Mouse (Mus musculus): Measurements from ENCODE around the gene Cacng8.
"Not testable (repeated sequence)": the region's sequence is repeated elsewhere in the genome, so short reads cannot be mapped to it uniquely, and the experiment has no call there.

The Cacng8 gene

DNA sequence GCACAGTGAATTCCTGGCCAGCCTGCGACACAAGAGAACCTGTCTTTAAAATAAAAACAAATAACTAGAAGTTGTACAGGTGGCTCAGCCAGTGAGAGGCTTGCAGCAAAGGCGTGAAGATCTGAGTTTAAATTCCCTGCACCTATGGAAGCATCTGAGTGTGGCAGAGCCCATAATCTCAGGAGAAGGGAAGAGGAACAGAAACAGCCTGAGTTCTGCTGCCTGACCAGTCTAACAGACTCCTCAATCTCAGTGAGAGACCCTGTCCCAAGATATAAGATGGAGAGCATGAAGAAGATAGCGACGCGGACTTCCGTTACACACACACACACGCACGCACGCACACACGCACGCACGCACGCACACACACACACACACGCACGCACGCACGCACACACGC is 2.7 kb upstream of the Cacng8 start:
- DNase-seq (ENCODE audit: low spot score in 2 of 2), result no peak

DNA sequence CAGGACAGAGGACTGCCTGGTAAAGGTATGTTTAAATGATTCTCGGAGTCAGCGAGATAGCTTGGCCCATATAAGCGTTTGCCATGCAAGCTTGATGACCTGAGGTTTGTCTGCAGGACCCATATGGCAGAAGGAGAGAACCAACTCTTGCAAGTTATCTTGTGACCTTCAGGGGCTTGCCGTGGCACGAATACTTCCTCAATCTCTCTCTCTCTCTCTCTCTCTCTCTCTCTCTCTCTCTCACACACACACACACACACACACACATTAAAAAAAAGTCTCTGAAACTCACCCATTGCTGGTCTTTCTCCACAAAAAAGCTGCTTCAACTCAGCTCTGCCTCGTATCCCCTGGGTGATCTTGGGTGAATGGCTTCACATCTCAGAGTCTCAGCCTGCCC is 1.6 kb upstream of the Cacng8 start:
- no peak for DNase-seq (ENCODE audit: low spot score in 2 of 2)

DNA sequence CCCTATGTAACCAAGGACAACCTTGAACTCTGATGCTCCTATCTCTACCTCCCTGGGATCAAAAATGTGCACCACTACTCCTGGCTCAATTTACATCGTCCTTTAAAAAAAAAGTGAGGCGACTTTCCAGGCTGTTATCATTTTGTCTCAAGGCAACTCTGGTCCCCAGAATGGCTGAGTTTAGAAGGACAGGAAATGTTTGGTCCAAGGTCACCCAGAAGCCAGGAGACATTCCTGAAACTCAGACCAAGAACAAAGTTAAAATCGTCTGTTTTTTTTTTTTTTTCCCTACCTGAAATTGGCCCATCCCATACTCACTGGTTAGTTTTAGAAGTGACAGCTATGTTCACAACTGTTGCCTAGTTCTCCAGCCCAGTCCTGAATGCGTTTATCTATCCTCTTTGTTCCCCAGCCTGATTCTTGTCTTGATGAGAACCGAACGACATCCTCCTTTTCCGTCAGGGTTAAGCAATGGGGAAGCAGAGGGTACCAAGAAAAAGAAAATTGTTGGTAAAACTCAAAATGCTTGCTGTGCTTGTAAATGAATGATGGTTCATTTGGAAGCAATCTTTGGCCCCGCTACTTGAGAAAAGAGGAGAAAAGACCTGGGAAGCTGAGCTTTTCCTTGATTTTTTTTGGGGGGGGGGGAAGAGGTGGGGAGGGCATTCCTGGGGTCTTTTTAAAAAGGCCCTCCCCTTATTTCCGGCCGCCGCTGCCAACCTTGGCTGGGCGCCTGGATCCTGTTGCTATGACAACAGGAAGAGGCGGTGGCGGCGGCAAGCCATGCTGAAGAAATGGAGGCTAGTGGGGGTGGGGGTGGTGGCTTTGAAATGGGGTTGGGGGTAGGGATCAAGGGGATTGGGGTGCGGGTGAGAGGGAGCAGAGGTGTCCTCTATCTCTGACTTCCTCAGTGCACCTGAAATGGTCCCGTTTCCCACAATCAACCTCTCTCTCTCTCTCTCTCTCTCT is 755 bp upstream of the Cacng8 start:
- DNase-seq (ENCODE audit: low spot score in 2 of 2), result peak; percentile 85 to 86

DNA sequence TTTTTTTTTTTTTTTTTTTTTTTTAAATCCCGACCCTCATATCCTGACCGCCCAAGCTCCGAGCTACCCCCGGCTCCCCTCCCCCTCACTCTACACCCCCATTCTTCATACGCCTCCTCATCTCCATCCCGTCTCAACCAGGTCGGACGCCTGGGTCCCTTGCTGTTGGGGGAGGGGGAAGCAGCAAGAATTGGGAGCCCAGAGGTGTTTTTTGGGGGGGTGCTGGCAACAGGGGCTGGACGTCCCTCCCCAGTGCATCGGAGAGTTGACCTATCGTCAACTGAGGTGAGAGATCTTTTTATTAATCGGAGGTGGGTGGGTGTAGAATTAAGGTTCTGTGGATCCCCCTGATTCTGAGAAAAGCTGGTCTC is 583 bp downstream of the Cacng8 start:
- no peak for DNase-seq (ENCODE audit: low spot score in 2 of 2)

- DNase-seq (ENCODE audit: low spot score in 2 of 2), result no peak
Observed at GRCm38 (mm10) chr7:3391809-3392208, 1.3 kb downstream of the Cacng8 start.

DNA sequence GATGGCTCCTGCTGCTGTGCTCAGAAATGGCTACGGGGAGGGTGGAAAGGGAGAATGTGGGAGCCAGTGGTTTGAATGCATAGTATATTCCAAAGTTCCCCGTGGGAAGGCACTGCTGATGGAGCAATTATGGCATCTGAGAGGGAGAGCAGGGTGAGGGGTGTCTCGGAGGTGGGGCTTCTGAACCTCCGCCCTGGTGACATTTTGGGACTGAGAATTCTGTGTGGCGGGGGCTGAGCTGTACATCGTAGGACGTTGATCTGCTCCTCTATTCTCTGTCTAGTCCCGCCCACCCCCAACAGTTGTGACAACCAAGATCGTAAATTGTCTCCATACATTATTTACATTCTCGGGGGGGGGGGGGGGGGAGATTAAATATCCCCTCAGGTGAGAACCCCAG is 6.9 kb downstream of the Cacng8 start:
- no peak for DNase-seq (ENCODE audit: low spot score in 2 of 2)

DNA sequence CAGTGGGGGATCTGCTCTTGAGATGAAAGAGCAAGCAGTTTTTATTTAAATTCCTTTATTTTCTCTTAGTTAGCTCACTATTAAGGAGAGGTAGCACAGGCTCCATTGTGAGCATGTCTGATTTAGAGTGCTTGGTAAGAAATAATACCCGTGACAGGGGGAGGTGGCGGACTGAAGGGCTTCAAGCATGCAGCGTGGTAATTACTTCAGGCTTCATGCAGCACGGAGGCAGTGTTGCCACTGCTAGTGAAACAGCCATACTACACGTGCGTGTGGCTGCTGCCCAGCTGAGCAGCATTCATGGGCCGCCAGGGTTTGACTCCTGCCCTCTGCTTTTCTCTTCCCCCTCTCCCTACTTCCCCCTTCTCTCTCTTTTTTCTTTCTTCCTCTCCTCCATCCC is 7.3 kb downstream of the Cacng8 start:
- no peak for DNase-seq (ENCODE audit: low spot score in 2 of 2)

- DNase-seq (ENCODE audit: low spot score in 2 of 2), result not testable (repeated sequence)
Observed at GRCm38 (mm10) chr7:3398363-3398762, 7.9 kb downstream of the Cacng8 start.

GRCm38 (mm10) chr7:3399937-3400336 is 9.5 kb downstream of the Cacng8 start:
- DNase-seq (ENCODE audit: low spot score in 2 of 2), result no peak

- no peak for DNase-seq (ENCODE audit: low spot score in 2 of 2)
Observed at GRCm38 (mm10) chr7:3409729-3410520, 19.4 kb downstream of the Cacng8 start.

GRCm38 (mm10) chr7:3411160-3411941 is 20.9 kb downstream of the Cacng8 start:
- DNase-seq (ENCODE audit: low spot score in 2 of 2), result no peak

- no peak for DNase-seq (ENCODE audit: low spot score in 2 of 2)
Observed at GRCm38 (mm10) chr7:3412036-3412435, 21.6 kb downstream of the Cacng8 start.

GRCm38 (mm10) chr7:3414888-3415287 is 24.4 kb downstream of the Cacng8 start:
- DNase-seq (ENCODE audit: low spot score in 2 of 2), result no peak

- no peak for DNase-seq (ENCODE audit: low spot score in 2 of 2)
Observed at GRCm38 (mm10) chr7:3415378-3415777, 24.9 kb downstream of the Cacng8 start.

DNA sequence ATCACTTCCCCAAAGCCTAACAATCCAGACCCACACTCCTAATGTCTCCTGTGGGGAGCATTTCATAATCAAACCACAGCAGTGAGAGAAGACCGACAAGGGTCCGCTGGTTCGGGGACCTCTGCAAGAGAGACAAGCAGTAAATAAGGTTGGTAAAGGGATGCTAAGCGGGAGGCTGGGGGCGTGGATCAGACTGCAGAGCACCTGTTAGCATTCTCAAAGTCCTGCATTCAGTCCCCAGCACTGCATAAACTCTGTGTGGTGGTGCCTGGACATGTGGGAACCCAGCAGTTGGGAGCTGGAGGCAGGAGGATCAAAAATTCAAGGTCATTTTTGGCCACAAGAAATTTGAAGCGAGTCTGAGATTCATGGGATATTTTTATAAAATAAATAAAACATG is 29.5 kb downstream of the Cacng8 start:
- no peak for DNase-seq (ENCODE audit: low spot score in 2 of 2)

DNA sequence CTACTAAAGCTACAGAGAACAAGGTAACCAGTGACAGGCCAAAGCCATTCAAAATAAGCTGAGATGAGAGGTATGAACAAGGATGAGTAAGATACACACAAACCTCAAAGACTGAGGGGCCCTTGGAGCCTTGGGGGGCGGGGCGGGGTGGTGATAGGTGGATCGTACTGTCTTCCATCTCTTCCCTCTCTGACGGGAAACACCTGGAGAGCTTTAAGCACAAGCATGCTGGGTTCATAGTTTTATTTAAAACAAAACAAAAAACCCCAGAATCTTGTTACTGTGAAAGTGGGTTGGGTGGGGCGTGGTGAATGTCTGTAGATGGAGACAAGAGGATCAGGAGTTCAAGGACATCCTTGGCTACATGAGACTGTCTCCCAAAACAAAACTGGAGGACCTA is 30.0 kb downstream of the Cacng8 start:
- DNase-seq (ENCODE audit: low spot score in 2 of 2), result no peak

- no peak for DNase-seq (ENCODE audit: low spot score in 2 of 2)
Observed at GRCm38 (mm10) chr7:3421297-3421696, 30.8 kb downstream of the Cacng8 start.

GRCm38 (mm10) chr7:3422051-3422450 is 31.6 kb downstream of the Cacng8 start:
- DNase-seq (ENCODE audit: low spot score in 2 of 2), result no peak

DNA sequence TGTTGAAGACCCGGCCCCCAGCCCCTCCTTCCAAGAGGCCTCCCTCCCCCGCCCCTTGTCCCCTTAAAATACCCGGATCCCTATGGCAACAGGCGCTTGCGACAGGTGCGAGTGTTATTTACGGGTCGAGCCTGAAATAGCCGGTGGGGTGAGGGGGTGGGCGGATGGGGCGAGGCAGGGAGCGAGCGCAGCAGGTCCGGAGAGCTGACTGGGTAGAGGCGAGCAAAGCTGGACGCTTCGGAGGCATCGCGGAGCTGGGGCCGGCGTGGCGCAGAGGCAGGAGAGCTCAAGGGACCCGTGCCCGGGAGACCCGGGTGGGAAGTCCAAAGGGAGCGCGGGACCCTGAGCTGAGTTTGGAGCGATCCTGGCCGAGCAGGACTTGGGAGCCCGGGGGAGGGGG is 32.9 kb downstream of the Cacng8 start:
- DNase-seq (ENCODE audit: low spot score in 2 of 2), result no peak

- DNase-seq (ENCODE audit: low spot score in 2 of 2), result no peak
Observed at GRCm38 (mm10) chr7:3423895-3424294, 33.4 kb downstream of the Cacng8 start, which contains the start of gene Cacng6. TSS of gene Cacng6 (plus strand) at chr7:3424195.

DNA sequence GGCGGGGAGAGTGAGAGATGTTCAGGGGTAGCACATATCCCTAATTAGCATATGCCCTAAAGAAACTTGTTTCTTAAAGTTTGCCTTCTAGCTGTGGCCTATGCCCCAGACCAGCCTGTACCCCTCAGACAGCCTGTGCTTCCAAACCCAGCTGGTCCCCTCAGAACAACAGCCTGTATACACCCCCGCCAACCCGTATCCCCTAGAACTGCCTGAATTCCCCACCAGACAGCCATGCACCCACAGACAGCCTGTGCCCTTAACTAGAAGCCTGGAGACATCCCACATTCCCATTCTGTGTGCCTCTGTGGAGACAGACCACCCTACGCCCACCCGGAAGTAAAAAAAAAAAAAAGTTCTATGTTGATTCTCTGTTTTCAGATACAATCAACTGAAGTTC is 34.7 kb downstream of the Cacng8 start:
- DNase-seq (ENCODE audit: low spot score in 2 of 2), result no peak

DNA sequence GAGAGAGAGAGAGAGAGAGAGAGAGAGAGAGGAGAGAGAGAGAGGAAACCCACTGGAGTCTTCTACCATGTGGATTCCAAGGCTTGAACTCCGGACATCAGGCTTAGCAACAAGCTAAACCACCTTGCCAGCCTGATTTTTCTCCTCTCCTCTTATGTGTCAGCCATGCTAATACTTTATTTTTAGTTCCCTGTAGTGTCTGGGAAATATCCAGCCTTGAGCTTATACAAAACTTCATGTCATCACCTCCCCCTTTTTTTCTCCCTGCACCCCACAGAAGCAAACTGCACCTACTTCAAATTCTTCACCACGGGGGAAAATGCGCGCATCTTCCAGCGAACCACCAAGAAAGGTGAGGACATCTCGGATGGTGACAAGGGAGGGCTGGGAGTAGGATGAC is 39.7 kb downstream of the Cacng8 start:
- DNase-seq (ENCODE audit: low spot score in 2 of 2), result no peak

All from right cerebral cortex, adult 2 months (tissue).